Mouse (Mus musculus) gonadal fat pad, adult 2 months (tissue): ENCODE data around the gene Bub3. TPM values are rescaled to one million over a fixed set of nuclear protein-coding genes. Genes with fewer than 3 reads are reported as not detected.

Source experiments
- DNase-seq: peaks from one replicate; pipeline ENCODE4 v3.0.0-alpha.2; 2012; ENCODE audit warnings: low read depth
- polyA plus RNA-seq: library from polyadenylated mRNA; depleted of rRNA; stranded (reverse); fragments of >200 nt; gene quantifications from 2 replicates; pipeline ENCODE4 v1.2.3, GENCODE M21; 2012; rRNA removed

The Bub3 gene
- polyA plus RNA-seq, 1 experiment: 71.4 TPM

GRCm38 (mm10) chr7:131556116-131556515 is 3.9 kb upstream of the Bub3 start:
- no peak for DNase-seq

- DNase-seq: no peak
These were observed 3.3 kb upstream of the Bub3 start for GRCm38 (mm10) chr7:131556541-131557271.

GRCm38 (mm10) chr7:131557751-131558150 is 2.3 kb upstream of the Bub3 start:
- DNase-seq: no peak

- no peak for DNase-seq
These were observed 648 bp downstream of the Bub3 start for GRCm38 (mm10) chr7:131560697-131561042.

- no peak for DNase-seq
These were observed 15.2 kb downstream of the Bub3 start for GRCm38 (mm10) chr7:131575246-131575645.

DNA sequence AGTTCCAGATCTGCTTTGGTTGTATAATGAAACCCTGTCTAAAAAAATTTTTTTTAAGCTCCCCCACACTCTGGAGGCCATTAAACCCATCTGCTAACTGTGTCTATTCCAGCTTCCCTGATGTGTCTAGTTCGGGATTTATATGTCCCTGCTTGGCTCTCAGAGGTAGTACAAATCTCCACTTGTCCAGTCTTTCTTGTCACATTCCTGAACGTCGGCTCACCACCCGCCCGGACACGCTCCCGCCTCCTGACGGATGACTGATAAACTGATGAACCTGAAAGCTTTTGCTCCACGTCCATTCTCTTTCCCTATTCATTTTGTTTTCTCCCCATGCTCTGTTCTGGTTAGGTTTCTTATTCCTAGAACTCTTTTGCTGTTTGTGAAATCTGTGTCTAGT is 22.2 kb downstream of the Bub3 start:
- no peak for DNase-seq

DNA sequence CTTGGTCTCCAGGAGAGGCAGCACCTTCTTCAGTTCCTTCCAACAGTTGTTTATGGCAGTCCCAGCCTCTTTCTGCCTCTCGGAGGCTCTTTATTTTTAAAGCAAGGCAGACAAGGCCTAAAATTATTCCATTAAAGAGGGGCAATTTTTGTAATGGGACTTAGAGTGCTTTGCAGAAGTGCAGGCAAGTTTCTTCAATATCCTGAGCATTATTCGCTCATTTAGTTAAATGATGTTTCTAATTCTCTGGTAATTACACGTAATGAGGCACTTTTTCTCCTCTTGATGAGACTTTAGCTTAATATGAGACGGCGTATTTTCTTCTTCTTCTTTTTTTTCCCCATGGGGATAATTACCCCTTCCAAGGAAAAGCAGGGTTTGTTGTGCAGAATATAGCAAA is 25.5 kb downstream of the Bub3 start:
- no peak for DNase-seq

DNA sequence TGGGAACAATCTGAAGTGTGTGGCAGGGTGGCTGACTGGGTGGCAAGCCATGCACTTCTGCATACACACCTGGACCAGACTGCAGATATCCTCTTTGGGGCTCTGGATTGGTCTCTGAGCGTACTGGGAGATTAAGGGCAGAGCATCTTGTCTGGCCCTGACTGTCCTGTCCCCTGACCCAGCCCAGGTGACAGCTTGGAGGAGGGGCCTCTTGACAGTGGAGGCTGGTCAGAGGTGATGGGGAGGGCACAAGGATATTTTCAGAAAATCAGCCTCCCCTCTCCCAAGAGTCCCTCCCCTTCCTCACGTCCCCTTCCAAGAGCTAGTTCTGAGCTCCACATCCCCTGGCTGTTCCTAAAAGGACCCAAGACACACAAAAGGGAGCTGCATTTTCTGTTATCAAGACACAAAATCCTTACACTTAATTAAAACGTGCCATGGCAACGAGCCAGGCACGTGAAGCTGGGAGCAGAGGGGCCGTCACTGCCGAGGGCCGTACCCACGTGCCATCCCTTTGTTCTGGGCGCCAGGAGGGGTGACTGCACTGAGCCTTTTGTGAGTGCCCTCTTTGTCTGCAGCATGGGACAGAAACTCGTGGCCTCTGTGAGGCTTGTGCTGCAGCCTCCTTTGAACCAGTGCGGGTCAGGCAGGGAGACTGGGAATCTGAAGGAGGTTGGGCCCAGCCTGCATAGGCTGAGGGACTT is 37.9 kb downstream of the Bub3 start:
- no peak for DNase-seq

GRCm38 (mm10) chr7:131598483-131598824 is 38.4 kb downstream of the Bub3 start:
- no peak for DNase-seq

DNA sequence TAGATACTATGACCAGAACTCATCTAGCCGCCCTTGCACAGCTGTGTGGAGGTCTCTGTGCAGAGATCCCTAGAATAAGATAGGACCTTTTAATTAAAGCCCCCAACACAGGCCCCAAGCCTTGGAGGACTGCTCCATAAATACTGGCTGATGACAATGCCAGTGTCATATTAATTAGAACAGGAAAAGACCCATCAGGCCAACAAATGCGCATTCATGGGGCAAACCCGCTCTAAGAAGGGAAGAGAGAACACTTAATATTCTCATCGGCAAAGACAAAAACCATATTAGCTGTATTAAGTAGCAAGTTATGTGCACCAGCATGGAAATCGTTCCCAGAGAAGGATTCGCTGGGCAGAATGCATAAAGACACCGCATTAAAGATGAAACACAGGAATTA is 42.1 kb downstream of the Bub3 start:
- no peak for DNase-seq

DNA sequence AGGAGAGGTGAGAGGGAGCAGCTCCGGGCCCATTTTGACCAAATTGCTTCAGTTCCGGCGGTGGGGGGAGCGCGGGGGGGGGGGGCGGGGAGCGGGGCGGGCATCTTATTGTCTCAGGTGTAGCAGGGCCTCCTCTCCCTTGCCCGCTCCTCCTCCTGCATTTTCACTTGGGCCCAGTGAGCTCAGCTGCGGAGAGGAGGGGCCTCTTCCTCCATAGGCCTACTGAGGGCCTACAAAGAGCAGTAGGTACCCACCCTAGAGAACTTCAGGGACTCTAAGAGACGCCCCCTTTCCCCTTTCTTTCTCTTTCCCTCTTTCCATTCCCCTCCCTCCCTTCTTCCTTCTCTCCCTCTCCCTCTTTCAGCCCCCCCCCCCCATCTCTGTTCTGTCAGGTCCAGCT is 43.2 kb downstream of the Bub3 start:
- DNase-seq: no peak

- no peak for DNase-seq
These were observed 44.9 kb downstream of the Bub3 start for GRCm38 (mm10) chr7:131604946-131605345.

DNA sequence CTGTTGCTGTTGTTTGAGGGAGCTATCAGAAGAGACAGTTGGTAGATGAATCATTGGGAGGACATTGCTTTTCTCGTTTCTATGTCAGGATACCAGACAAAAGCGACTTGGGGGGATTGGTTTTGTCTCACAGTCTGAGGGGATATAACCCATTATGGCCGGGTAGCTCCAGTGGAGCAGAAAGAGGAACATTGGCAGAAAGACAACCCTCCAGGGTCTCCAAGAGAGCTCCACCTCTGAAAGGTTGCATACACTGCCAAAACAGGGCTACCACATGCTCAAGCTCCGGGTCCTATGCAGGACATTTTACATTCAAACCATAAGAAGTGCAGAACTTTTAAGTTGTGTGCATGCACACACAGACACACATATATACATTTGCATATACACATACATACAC is 45.5 kb downstream of the Bub3 start:
- no peak for DNase-seq

DNA sequence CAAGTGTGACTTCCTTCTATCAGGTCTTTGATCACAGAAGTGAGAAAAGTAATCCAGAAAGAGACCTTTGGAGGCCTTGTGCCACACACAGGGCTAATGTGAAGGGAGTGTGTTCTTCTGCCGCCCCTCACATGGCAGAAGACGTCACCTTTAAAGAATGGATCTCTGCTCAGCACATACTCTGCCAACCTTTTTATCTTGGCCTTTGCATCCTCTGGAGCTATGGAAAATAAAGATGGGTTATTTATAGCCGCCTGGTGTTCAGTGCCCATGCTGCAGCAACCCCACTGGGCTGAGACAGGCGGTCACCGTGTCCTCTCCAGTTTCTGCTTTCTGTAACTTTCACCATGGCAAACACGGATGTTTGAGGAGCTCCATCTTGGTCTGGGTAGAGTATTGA is 48.0 kb downstream of the Bub3 start:
- DNase-seq: no peak

DNA sequence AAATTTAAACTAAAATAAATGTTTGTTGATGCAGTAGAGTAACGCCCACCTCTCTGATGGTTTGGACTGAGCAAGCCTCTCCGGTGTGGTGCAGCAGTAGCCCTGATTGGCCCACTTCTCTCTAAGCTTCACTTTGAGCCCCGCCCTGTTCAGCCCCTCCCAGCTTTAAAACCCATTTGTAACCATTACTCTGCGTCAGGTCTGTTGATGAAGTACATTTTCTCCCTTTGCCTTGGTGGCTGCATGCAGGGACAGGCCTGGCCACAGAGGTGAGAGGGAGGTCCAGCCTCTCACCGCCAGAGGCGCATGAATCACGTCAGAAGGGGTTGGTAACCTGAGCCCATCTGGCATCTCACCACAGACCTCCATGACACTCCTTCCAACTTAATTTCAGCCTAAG is 49.7 kb downstream of the Bub3 start:
- DNase-seq: no peak

Other genes with a start within 250 kb of the Bub3 start
- gene Cuzd1, start 237.9 kb upstream of the Bub3 start, polyA plus RNA-seq: 2,056 and 2,398 TPM in 2 replicates
- gene Fam24b, start 230.7 kb upstream of the Bub3 start, polyA plus RNA-seq: 13.1 and 34.2 TPM in 2 replicates
- 0.43 and 1.1 TPM in 2 replicates for gene Fam24a, start 226.4 kb upstream of the Bub3 start, polyA plus RNA-seq
- gene 2310057M21Rik, start 197.5 kb upstream of the Bub3 start, polyA plus RNA-seq: 8.3 and 9.8 TPM in 2 replicates
- 39.9 and 46.9 TPM in 2 replicates for gene Pstk, start 189.1 kb upstream of the Bub3 start, polyA plus RNA-seq
- gene Ikzf5, start 149.7 kb upstream of the Bub3 start, polyA plus RNA-seq: 15.5 and 17.5 TPM in 2 replicates
- gene Acadsb, start 149.6 kb upstream of the Bub3 start, polyA plus RNA-seq: 22.1 and 23.1 TPM in 2 replicates
- gene Hmx3, start 17.4 kb upstream of the Bub3 start, polyA plus RNA-seq: not detected in 2 replicates
- gene Hmx2, start 11.4 kb upstream of the Bub3 start, polyA plus RNA-seq: not detected in 2 replicates